Mouse (Mus musculus) frontal cortex, postnatal 25 days (tissue): ENCODE results near the gene Rtca.

Source experiments
- DNase-seq, 2 experiments: peaks; one replicate each; pipeline ENCODE4 v3.0.0; 2022; ENCODE audit warnings: low spot score in 2 of 2

The Rtca gene

DNA sequence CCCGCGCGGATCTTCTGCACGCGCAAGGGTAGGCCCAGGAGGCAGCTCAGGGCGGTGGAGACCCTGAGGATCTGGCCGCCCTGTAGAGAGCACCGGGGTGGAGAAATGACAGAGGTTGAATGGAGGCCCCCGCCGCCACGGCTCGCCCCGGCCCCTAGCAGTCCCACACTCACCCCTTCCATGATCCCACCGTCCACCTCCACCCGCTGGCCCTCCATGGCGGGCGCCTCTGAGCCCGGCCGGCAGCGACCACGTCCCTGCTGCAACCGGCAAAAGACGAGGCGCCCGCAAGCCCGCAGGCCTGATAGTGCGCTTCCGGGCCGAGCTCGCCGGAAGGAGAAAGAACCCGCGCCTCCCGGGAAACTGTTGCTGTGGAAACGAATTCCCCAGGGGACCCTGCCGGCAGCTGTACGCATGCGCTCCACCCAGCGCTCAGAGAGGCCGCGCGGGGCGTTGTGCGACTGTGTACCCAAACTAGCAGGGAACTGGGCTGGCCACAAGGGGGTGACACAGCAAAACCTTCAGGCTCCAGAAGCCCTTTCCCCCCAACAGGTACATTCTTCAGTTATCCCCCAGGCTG lies at the start of gene Rtca:
Gene Rtca, minus strand, starts transcription at position 437 of the 580 bp plus-strand sequence.
- peak; percentile 95 to 98 for DNase-seq

DNA sequence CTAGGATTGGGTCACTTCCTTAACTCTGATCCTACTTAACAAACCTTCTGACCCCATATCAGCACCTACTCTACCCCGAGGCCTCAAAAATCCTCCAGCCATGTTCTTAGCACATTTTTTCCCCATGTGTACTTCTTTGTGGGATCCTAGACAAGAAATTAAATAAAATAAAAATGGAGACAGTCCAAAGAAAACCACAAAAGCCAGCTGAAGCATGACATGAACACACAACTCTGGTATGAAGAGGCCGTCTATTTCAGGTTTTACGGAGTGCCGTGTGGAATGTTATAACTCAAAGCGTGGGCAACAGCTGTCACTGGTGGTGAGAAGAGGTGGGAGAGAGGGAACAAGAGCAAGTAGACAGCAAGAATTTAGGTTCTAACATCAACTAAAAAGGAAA lies 43.4 kb upstream of the Rtca start:
- DNase-seq = no peak

DNA sequence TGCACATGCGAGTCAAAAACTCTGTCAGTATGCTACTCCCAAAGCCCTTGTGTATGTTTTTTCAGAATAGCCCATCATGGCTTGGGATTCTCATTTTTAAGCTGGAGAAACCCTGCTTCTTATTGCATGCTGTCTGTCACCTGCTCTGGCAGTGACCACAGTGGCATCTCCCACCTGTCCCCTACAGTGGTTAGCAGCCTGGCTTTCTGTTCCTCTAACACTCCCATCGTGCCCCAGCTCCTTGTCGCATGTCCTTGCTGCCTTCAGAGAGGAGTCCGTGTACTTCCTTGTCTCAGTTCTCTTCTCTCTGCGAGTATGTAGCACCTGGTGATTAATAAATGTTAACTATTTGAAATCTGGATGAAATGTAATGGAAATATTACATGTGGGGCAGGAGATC lies 39.4 kb upstream of the Rtca start:
- no peak for DNase-seq

DNA sequence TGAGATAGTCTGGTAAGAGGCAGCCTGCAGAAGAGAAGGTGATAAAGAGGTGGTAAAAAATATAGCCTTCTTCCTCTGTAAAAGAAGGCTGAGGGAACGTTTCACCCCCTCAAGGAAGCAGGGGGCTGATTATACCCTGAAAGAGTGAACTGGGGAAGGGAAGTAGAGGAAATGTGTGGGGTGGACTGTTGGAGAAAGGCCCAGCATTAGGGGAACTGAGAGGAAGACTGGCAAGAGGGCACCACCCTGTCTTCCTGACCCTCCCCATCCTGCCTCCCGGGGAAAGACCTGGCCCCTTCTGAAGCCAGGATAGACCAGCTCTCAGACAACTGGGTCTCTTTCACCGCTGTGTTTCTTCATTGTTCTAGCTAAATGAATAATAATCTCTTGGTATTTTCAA lies 34.5 kb upstream of the Rtca start:
- DNase-seq = no peak

DNA sequence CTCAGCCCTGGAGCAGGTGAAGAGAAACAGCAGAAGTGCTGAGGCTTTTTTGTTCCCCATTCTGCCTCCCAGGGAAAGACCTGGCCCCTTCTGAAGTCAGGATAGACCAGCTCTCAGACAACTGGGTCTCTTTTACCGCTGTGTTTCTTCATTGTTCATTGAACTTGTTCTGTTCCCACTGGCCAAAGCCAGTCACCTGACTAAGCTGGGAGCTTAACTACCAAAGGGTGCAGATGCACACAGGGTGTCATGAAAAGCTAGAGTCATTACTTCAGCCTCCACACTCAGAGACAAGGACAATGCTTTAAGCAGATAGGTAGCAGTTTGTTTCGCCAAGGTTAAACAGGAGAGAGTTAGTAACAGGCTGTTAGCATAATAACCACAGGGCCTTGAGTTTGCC lies 34.1 kb upstream of the Rtca start:
- no peak for DNase-seq

DNA sequence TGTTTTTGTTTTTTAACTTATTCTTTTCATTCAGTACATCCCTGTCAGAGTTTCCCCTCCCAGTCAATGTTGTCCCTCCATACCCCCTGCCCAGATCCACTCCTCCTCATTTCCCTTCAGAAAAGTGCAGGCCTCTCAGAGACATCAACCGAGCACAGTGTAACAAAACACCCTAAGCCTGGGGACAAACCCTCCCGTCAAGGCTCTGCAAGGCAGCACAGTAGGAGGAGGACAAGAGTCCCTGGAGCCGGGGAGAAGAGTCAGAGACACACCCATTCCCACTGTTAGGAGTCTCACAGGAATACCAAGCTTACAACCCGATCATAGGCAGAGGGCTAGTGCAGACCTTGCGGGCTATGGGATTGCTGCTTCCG lies 29.2 kb upstream of the Rtca start:
- no peak for DNase-seq

DNA sequence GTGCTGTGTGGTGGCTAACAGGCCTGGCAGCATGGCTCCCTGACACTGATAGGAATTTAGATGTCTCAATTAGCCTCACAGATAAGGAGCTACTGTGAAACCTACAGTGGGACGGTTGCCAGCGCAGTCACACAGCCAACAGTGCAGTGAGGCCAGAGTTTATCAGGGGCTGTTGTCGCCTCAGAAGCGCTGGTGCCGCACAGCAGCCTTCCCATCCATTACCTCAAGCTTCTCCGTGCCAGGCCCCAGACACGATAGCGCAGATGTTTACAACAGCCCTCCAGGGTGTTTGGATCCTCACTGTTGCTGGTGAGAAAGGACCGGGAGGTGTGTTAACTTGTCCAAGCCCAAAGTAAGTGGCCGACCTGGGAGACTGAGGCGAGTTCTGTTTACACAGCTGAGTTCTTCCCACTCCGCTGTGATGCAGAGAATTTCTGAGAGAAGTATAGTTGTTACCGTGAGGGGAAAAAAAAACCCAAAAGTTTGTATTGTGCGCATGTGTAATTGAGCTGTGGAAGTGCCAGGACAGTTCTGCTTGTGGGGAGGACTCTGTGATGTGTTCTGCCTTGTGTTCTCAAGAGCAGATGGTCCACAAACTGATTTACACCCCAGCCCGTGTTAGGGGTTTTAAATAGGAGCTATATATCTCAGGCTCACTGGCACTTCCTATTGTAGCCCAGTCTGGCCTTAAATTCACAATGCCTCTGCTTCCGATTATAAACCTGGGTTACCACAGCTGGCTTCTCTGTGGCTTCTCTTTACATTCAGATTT lies 28.6 kb upstream of the Rtca start:
- no peak for DNase-seq

DNA sequence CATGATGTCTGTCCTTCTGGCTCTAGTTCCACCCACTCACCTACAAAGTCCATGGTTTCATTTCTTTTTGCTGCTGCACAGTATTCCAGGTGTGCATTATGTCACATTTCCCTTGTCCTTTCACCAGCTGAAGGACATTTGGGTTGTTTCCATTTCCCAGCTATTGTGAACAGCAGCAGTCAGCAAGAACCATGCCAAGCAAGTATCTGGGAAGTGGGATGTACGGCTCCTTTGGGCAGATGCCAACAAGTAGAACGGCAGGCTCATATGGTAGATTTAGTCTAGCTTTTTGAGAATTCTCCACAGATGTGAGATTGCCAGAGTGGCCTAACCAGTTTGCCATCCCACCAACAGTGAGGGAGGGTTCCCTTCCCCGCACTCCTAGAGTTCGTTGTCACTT lies 22.8 kb upstream of the Rtca start:
- no peak for DNase-seq

DNA sequence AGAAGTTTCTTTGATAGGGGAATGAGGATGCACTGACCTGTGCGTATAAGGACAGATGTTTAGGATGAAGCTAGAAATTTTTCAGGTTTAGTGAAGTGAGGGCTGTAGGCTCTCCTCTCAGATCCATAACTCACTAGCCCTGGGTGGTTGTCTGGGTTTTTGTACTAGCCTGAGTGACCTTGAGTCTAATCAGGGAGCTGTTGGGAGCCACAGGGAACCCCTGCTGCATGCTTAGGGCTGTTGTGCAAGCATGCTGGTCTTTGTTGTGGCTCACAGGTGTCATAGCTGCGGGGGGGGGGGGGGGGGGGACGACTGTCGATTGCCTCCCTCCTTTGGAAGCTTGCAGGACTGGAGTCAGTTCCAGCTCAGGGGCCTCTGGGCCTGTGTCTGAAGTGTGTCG lies 21.7 kb upstream of the Rtca start:
- DNase-seq = no peak

DNA sequence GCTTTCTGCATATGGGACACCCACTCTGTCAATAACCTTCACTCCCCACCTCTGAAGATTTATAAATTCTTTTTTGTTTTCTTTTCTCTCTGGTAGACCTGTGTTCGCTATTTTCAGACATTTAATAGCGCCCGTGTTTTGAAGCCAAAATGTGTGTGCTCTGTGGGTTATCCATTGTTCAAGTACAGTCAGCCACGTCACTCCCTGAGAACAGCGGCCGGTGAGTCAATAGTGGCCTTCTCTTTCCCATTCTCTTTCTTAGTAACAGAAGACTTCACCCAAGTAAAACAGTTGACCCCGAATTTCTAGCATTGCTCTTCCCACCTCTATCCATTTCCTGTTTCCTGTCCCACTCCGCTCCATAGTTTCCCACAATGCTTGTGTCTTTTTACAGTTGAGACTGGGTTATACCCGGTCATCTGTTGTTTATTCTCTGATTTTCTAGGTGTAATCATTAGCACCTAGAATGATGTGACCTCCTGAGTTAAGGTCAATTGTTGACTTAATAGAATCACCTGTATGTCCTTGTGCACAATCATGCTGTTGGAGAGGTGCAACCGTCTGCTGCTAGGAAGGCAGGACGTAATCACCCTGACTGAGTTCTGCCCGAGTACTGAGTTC lies 12.2 kb upstream of the Rtca start:
- no peak for DNase-seq

DNA sequence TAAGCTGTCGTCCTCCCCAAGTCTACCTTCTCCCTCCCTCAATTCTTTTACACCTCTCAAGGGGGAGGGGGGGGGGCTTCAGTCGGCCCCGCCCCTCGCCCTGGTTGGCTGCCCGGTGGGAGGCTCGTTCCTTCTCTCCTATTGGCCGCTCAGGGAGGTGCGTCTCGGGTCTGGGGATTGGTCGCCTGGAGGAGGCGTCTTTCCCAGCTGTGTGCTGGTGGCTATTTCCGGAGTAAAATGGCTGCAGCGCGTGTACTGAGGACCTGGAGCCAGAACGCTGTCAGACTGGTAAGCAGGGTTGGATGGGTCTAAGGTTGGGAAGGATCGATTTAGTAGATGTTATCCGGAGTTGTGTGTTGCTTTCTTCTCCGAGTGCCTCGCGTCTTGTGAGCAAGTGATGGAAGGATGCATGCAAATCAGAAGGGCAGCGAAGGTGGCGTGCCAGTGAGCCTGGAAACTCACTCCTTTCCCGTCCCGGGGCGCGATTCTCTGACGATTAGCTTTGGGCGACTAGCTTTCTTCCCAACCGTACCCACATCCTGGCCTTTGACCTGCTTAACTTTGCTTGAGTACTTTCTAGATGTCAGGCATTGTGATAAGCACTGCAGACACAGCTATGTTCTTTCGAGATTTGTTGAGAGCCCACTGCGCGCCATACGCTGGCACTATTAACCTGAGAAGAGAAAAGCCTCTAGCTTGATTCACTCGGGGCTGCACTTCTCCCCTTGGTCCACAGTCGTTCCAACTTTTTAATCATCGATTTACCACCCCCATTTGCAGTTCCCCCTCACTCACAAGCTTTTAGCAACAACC lies 5.1 kb upstream of the Rtca start, which contains the start of gene Dbt:
Gene Dbt, plus strand, starts transcription at position 167 of the 813 bp plus-strand sequence.
- peak; percentile 59 to 72 for DNase-seq

DNA sequence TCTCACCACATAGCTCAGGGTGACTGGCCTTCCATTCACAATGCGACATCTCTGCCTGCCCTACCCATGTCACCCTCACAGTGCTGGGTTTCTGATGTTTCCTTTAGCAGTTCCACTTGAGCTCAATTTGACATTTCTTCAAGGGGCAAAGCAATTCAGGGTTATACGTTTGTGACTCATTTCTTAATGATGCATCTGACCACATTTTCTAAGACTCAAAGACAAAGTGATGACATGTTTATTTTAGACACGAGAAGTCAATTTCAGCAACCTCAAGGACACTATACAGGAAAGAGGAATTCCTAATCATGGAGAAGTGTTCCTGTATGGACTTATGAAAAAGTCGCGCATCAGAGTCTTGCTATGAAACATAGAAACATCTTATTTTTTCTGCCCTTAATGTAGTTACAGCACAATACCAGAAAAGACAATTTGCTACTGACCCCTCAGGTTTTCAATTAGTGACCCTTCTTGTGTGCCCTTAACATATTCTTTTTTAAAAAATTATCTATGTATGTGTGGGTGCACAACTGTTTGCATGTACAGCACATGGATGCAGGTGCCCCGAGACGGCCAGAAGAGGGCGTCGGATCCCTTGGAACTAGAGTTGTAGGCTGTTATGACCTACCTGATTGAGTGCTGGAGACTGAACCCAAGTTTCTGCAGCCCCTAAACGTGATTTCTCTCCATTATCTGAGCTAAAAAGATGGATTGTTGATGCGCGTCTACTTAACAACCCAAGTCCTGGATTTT lies 4.3 kb upstream of the Rtca start:
- no peak for DNase-seq

DNA sequence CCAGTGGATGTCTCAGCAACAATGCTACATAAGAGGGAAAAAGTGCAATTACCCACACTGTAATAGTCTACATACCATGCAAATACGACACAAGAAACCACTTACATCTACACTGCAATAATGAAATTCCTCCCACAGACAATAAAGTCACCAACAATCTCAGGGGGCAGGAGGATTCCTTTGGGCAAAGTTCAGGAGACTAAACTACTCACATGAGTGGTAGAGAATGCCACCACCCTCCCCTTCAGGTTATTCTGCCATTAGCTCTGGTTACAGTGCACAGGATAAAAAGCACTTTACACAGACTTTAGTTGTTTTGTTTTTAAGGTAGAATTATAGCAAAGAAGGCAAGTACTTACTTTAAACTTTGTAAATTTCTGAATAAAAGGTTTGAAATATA lies 12.3 kb downstream of the Rtca start:
- no peak for DNase-seq

DNA sequence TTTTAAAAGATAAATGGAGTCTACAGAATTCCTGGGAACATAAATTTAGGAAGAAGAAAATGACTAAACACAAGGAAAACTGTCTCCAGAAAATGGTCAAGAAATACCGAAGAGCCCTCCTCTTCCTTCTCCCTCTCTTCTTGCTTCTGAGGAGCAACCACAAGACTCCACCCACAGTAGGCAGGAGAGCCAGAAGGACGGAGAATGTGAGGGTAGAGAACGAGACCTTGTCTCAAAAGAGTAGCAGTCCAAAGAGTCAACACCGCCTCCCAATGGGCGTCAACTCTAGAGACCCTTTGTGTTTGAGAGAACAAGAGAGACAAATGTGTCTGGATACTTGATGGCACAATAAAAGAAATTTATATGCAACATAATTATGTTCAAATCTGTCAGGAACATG lies 14.3 kb downstream of the Rtca start:
- no peak for DNase-seq

DNA sequence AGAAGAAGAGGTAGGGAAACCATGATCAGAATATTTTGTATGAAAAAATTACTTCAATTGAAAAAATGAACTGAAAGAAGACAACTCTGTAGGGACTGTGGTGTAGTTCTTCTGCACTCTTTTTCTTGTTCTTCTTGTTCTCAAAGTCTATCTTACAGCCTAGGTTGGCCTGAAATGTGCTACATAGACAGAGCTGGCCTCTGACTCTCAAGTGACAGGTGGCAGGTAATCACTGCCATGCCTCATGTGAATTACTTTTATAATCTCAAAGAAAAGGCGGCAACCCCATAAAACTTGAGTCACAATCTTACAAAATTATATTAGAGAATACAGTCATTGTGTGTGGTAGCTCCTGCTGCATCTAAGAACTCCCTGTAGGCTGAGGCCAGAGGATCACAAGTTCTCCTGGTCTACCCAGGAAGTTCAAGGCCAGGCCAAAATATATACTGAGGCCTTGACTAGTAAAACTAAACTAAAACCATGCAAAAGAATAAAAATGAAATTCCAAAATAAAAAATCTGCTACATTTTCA lies 16.0 kb downstream of the Rtca start:
- no peak for DNase-seq

DNA sequence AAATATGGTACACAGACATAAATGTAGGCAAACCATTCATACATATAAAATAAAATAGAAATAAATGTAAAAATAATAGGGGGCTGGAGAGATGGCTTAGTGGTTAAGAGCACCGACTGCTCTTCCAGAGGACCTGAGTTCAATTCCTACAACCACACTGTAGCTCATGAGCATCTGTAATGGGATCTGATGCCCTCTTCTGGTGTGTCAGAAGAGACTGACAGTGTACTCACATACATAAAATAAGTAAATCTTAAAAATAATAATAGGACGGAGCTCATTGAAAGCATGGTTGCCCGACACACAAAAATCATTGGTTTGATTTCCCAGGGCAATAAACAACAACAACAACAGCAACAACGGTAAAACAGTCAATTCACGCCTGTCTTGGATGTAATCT lies 17.1 kb downstream of the Rtca start:
- no peak for DNase-seq

DNA sequence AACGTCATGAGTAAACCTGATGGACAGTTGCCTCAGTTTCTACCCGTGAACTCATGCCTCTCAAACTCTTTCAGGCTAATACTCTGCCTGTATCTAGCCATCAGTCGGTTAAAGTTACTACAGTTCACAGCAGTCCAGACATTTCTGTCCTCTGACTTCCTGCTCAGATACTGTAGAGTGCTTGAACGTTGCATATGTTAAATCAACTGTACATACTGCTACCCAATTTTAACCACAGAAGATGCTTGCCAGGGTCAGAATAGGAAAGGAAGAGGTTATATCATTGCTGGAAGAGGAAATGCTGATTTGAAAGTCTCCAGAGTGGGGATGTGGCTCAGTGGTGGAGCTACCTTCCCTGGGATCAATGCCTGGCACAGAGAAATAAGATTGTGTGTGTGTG lies 24.7 kb downstream of the Rtca start:
- DNase-seq = no peak

DNA sequence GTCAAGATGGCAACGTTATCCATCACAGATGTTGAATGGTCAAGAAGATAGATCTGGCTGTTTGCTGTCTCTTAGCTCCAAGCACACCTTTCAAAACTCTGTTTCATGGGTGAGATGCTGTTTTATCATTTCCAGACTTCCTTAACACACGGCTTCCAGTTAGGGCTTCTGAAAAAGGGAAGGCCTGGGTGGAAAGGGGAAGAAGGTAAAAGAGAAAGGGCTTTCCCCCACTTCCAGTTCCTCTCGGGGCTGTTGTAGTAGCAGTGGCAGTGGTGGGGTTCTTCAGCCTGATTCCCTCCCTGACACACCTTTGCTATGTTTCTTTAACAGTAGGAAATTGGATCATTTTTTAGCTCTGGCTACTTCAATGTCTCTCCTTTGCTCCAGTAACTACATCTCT lies 25.3 kb downstream of the Rtca start:
- no peak for DNase-seq

DNA sequence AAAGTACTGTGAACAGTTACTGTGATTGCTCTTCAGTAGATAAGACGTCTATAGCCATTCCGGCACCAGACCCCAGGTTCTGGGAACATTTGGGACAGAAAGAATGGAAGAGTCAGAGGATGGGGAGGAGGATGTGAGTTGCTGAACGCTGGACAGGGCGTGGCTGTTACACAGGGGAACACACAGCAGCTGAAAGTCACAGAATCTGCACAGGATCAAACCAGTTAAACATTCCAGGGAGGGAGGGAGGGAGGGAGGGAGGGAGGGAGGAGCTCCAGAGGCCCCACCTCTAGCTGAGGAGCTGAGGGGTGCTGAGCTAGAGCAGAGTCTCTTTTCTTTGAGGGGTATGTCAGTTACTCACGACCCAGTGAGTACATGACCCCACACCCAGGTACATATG lies 27.1 kb downstream of the Rtca start:
- DNase-seq = no peak

DNA sequence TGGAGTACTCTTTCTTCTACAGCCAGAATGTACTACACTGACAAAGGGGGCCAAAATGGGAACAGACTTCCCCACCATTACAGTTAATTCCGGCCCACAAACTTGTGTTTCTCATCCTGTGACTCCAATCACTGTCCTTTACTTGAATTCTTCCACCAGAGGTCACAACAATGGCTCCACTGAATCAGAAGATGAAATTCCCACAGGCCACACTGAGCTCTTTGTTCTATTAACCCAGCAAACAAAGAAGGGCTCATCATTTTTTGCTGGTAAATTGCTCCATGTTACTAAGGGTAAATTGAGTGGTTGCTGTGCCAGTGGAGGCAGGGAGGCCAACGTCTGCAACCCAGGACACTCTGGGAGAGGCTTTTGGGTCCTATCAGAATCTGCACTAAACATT lies 27.9 kb downstream of the Rtca start:
- DNase-seq = no peak

DNA sequence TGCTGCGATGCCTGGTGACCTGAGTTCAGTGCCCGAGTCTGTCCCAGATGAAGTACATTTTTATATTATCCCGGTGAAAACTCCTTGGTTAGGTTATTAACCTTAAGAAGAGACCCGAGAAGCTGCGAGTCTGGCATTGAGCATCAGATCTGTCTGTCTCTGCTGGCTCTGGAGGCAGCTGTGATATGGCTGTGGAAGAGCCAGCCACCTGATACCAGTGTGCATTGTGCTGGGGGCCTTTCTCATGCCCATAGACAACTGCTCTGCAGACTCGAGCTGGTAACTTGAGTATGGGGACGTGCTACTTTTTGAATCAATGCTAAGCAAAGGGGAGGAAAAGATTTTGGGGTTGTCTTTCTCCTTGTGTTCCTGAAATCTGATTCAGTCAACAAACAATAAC lies 30.7 kb downstream of the Rtca start:
- no peak for DNase-seq
